Mouse (Mus musculus): Measurements from ENCODE around the gene Arhgap15.

Arhgap15 gene

DNA sequence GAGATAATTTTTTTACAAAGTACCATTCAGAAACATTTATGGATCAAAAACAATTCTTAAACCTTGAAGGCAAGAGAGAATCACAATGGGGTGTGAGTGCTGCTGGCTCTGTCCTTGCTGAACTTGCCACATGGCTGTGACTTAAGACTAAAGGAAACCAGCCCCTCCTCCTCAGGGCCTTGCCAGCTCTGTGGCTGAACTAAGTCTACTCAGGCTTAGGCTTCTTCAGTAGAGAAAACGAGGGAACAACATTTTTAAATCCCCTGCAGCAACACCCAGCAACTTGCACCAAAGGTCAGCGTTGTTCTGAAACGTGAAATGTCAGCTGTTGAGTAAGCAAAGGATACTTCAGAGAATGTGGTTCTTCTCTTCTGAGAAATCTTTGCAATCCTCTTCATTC, 417.2 kb downstream of the Arhgap15 start:
- no peak for DNase-seq (ENCODE audit: low read depth, low spot score)

GRCm38 (mm10) chr2:44166716-44167115, 418.1 kb downstream of the Arhgap15 start:
- no peak for DNase-seq (ENCODE audit: low read depth, low spot score)

DNA sequence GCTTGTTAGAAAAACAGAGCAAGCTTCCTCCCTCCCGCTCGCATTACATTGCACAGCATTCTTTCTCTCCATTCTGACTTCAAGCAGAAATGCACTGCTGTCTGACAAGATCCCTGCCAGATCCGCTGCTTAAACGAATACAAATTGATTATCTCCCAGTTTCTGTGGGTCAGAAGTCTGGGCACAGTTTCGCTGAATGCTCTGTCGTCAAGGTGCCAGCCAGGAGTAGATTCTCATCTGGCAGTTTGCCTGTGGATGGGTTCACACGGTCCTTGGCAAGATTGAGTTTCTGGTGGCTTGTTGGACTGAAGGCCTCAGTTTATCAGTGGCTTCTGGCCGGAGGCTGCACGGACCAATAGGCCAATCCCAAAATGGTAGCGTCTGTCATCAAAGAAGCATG, 435.9 kb downstream of the Arhgap15 start:
- no peak for DNase-seq (ENCODE audit: low read depth, low spot score)

GRCm38 (mm10) chr2:44190749-44191148, 442.1 kb downstream of the Arhgap15 start:
- DNase-seq (ENCODE audit: low read depth, low spot score): no peak

DNA sequence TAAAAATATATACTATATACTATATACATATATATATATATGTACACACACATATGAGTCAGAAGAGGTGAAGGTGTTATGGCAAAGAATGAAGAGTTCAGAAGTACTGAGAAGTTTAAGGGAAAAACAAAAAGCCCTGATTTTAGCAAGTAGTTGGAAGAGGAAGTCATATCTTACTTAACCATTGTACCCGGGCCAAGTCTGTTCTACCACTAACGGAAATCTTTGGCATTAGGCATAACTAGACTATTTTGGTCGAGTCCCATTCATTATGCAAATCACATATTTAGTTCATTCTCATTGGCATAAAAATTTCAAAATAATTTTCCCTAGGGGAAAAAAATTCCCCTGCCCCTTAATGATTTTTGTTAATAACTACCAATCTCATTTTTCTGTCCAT, 443.4 kb downstream of the Arhgap15 start:
- DNase-seq (ENCODE audit: low read depth, low spot score): no peak

DNA sequence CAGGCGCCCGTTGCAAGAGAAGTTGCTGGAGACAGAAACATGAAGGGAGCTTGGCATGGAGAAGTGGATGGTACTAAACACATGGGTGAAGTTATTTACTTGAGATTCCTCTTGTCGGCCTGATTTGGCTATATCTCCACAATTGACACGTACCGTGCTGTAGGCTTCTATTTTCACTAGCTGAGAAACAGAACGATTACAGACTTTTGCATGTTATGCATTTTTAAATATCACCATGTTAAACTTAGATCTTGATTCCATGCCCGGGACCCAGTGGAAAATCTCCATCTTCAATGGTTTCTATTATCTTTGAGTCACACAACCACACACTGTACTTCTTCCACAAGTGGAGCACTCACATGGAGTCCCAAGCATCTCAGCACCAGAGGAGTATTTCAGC, 466.9 kb downstream of the Arhgap15 start:
- DNase-seq (ENCODE audit: low read depth, low spot score): no peak

- no peak for DNase-seq (ENCODE audit: low read depth, low spot score)
Observed at GRCm38 (mm10) chr2:44217811-44218210, 469.2 kb downstream of the Arhgap15 start.

DNA sequence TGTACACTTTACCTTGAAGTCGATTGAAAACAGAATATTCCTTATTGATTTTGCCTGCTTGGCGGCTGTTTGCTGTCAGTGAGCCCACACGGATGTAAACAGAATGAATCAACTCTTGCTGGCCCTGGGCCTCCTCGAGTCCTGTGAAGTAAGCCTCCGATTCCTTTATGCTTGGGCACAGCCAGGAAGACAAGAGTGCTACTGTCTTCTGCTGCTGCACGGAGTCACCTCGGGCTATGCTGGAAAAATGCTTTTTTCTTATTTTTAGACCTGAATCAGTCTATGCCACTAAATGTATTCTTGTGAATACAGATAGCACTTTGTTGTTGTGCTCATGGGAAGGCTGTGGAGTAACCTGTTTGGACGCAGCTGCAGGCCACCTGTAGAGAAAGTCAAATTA, 469.7 kb downstream of the Arhgap15 start:
- peak; percentile 50 for DNase-seq (ENCODE audit: low read depth, low spot score)

- DNase-seq (ENCODE audit: low read depth, low spot score): no peak
Observed at GRCm38 (mm10) chr2:44221686-44222085, 473.1 kb downstream of the Arhgap15 start.

GRCm38 (mm10) chr2:44222176-44222753, 473.6 kb downstream of the Arhgap15 start:
- no peak for DNase-seq (ENCODE audit: low read depth, low spot score)

DNA sequence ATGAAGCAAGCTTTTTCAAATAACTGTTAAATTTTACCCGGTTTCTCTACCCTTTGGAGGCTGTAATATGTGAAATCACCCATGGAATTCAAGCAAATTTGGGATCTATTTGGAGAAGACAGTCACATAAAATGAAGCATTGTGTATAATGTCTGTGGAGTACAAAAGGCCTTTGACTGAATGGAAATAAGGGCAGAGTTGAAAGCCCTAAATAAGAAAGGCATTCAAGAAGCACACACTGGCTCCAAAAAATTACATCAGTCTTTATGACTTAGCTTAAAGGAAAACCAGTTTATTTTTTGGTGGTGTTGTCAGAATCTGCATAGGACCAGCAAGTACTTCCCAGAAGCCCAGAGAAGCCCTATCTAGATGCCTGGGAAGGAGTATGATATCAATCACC, 486.2 kb downstream of the Arhgap15 start:
- DNase-seq (ENCODE audit: low read depth, low spot score): no peak

DNA sequence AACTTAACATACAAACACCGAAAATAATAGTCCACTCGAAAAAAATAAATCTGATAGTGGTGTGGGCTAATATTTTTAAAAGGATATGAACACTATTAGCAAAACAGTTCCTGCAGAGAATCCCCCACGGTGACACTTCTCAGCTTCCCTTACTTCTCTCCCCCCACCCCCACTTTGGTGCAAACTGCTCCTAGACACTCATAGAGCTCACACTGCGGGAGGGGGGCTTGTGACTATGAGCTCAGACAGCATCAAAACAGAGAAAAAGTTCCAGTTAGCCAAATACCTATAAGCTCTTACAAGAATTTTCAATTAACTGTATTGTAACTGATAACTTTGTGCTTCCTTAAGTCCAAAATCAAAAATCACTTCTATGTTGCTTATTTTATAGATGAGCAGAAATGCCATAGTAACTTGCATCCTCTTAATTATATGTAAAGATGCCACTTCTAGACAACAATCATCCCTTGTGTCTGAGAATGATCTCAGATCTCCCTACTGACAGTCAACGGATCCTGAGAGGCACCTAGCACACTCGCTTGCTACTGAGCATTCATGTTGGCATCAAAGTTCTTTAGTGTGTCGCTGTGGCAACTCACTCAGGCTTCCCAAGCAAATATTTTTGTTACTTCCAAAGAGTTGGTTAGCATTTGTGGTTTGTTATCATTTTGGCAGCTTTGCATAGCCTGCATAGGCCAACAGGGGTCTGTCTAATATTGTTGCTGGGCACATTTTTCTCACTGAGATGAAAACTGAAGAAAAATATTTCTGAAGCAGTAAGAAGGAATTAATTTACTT, 493.2 kb downstream of the Arhgap15 start:
- no peak for DNase-seq (ENCODE audit: low read depth, low spot score)

DNA sequence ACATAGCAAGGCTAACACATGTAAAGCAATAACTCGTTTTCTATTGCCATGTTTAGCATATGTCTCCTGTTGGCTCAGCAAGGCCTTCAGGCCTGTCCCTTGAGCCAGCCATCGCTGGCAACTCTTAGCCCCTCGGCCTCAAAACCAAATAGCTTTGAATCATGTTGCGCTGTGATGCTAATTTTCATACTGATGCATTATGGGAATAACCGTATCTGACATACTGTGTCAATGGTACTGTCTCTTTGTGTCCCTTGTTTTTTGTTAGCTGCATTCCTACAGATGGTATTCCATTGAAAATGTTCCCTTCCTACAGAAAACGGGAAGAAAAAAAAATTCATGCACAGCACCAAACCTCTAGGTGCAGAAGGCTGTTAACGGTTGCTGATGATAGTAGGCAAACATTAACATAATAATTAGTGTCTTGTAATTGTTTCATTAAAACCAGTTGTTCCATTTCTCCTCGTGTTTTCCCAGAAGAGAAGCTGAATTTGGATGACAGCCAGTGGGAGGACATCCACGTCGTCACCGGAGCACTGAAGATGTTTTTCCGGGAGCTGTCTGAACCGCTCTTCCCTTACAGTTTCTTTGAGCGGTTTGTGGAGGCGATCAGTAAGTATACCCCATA, 494.1 kb downstream of the Arhgap15 start:
- no peak for DNase-seq (ENCODE audit: low read depth, low spot score)

GRCm38 (mm10) chr2:44255343-44255742, 506.7 kb downstream of the Arhgap15 start:
- no peak for DNase-seq (ENCODE audit: low read depth, low spot score)

DNA sequence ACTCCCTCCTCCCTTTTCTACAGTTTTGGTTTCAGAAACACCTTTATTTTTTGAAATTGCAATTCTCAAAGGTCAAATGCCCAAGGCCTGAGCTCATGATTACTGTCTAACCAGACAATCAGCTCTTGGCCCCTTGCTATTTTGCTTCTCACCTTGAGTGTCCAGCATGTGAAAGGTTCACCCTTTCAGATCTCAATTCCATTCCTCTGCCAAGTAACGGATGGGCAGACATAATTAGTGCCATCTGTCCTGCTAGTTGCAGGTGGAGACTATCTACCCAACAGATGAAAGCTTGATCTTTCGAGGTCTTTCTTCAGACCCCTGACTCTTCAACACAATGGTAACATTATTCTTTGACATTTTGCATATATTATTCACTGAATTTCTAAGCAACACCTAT, 509.3 kb downstream of the Arhgap15 start:
- no peak for DNase-seq (ENCODE audit: low read depth, low spot score)

DNA sequence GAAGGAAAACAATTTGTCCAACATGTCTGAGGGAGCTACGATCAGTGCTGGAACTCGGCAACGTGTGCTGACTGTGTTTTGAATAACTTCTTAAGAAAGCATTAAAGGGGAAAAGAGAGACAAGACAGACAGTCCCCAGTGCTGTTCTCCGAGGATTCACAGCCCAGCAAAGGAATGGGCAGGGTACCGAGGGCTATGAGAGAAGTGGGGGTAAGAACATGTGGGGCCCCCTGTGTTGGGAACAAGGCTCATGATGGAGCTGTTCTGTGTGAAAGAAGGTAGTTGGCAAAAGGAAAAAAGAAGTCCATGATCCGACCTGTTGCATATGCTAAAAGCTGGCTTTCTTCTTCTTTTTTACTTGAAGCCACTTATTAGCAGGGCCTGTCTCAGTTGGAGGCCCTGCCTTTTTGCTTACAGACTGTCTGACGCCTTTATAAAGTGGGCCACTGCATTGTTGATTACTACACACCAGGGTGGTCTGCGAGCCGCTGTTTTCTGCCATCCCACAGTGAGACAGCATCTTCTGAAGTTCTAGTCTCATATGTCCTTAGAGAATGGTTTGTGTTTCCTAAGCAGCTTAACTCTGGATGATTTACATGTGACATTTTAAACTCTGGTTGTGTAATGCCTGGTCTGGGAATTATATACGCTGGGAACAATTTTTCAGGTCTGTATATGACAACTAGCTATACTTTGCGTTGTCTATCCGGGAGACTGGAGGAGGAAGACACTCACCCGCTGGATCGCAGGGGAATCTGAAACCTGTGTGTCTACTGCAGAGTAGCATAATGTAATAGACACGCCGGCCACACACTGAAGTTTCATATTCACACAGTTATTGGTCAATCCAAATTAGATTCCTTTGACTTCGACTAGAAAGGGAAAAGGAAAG, 523.1 kb downstream of the Arhgap15 start:
- no peak for DNase-seq (ENCODE audit: low read depth, low spot score)

- no peak for DNase-seq (ENCODE audit: low read depth, low spot score)
Observed at GRCm38 (mm10) chr2:44272606-44273005, 524.0 kb downstream of the Arhgap15 start.

- DNase-seq (ENCODE audit: low read depth, low spot score): no peak
Observed at GRCm38 (mm10) chr2:44274425-44274824, 525.8 kb downstream of the Arhgap15 start.

DNA sequence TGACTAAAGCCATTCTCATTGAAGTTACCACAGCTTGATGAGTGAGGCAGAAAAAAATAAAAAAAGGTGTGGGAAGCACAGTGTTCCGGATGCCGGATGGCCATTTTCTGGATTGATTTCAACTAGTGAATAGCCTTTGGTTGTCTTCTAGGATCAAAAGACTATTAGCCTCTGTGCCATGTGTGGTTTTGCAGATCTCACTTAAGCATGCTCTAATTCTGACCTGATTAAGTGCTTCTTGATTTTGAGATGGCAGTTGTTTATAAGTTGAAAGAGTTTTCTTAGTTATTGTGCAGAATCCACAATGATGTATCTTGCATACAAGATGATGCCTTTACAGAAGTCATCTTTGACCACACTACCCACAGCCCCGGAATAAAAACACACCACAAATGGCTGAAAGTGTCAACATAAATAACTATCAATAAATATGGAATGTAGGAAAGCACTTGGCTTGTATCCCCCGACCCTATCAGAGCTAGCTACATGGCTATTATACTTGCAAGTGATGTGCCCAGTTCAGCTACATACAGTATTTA, 537.6 kb downstream of the Arhgap15 start:
- no peak for DNase-seq (ENCODE audit: low read depth, low spot score)

DNA sequence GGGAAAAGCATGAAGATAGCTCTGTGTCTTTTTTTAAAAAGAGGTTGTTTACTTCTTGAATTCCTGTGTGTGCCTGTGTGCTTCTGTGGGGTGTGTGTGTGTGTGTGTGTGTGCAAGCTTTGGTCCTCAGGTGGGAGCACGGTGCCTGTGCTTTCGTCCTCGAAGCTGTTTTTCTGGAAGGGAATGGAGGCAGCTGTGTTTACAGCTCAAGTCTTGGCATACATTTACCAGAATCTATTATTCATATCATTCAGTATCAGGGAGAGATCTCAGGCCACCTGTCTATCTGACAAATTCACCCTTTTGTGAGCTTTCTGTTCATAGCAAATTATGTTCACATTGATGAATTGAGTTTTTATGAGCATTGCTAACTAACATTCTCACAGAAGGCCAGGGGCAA, 550.5 kb downstream of the Arhgap15 start:
- DNase-seq (ENCODE audit: low read depth, low spot score): no peak

GRCm38 (mm10) chr2:44299909-44300308, 551.3 kb downstream of the Arhgap15 start:
- no peak for DNase-seq (ENCODE audit: low read depth, low spot score)

DNA sequence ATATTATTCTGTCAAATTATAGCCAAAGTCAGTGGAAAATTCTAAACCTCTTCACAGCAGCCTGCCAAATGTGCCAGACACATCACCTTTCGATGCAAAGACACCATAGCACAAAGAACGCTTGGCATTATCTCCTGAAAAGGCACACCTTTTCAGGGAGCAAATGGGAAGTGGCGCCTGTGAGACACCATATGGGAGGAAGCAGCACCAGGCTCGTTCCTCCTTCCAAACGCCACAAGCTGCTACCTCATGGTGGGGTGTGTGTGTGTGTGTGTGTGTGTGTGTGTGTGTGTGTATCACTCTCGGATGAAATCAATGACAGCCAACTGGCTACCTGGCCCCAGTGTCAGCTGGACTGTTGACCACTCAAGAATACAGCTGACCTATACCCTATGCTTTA, 551.8 kb downstream of the Arhgap15 start:
- DNase-seq (ENCODE audit: low read depth, low spot score): no peak
